Mouse (Mus musculus) CH12.LX (cell line): ENCODE results near the gene Prkag2. TPM values are rescaled to one million over a fixed set of nuclear protein-coding genes. Genes with fewer than 3 reads are reported as not detected.

Source experiments
- DNase-seq: peaks from one replicate; pipeline ENCODE4 v3.0.0-alpha.2; 2013; ENCODE audit errors: extremely low read depth
- H3K27ac ChIP-seq: 2 replicates; pipeline ENCODE4 v1.5.1; 2012; ENCODE audit warnings: low read depth, mild to moderate bottlenecking, control low read depth, moderate library complexity; ENCODE audit not compliant: insufficient read depth
- H3K27me3 ChIP-seq: replicated peaks from 2 replicates; pipeline ENCODE3; 2012; ENCODE audit warnings: inconsistent platforms
- H3K36me3 ChIP-seq, 2 experiments: replicated peaks in 1 of 2; 2 replicates each; pipeline versions ENCODE3 to v1.6.1; 2012; ENCODE audit warnings: inconsistent platforms in 1 of 2, low read length in 1 of 2, mild to moderate bottlenecking in 1 of 2, mixed read lengths in 1 of 2, moderate library complexity in 1 of 2; ENCODE audit not compliant: control insufficient read depth in 1 of 2, insufficient read depth in 1 of 2
- H3K4me1 ChIP-seq, 2 experiments: 2 replicates each; pipeline ENCODE4 v1.6.1; 2012; ENCODE audit warnings: inconsistent platforms in 1 of 2, moderate library complexity in 1 of 2; ENCODE audit not compliant: insufficient read depth in 2 of 2, control insufficient read depth in 1 of 2
- H3K4me2 ChIP-seq: 2 replicates; pipeline ENCODE4 v1.6.1; 2012; ENCODE audit warnings: low read depth, mild to moderate bottlenecking, control low read depth; ENCODE audit not compliant: poor library complexity, insufficient read depth, severe bottlenecking
- H3K4me3 ChIP-seq, 3 experiments: fragments of 150-350 bp in 1 of 3; sonication (generic) in 1 of 3; replicated peaks in 1 of 3; 2 replicates each; pipeline versions ENCODE3 to v1.5.1; 2011 to 2012; ENCODE audit warnings: low read depth in 2 of 3, low read length in 2 of 3, mild to moderate bottlenecking in 2 of 3, moderate library complexity in 2 of 3, control low read depth in 1 of 3, improper control_type of control experiment in 1 of 3, inconsistent platforms in 1 of 3, mixed read lengths in 1 of 3; ENCODE audit not compliant: poor library complexity in 1 of 3
- H3K79me2 ChIP-seq: replicated peaks from 2 replicates; pipeline ENCODE4 v1.6.1; 2012; ENCODE audit warnings: mild to moderate bottlenecking, moderate library complexity; ENCODE audit not compliant: control insufficient read depth, poor library complexity, insufficient read depth, severe bottlenecking; ENCODE audit errors: extremely low read depth
- H3K9ac ChIP-seq: 2 replicates; pipeline ENCODE4 v1.6.1; 2012; ENCODE audit warnings: low read depth, mild to moderate bottlenecking, control low read depth, moderate library complexity; ENCODE audit not compliant: insufficient read depth
- H3K9me3 ChIP-seq: replicated peaks from 2 replicates; pipeline ENCODE3; 2012; ENCODE audit warnings: low read length, inconsistent platforms, mixed read lengths
- CHD1 ChIP-seq: IDR thresholded peaks from 2 replicates; pipeline ENCODE4 v1.6.1; 2012; ENCODE audit warnings: low read depth, low read length, improper control_type of control experiment, inconsistent platforms
- E2F4 ChIP-seq: IDR thresholded peaks from 2 replicates; pipeline ENCODE4 v1.6.1; 2011; ENCODE audit warnings: low read depth, low read length, improper control_type of control experiment; ENCODE audit not compliant: insufficient replicate concordance
- EP300 ChIP-seq: IDR thresholded peaks from 2 replicates; pipeline ENCODE4 v1.6.1; 2011; ENCODE audit warnings: low read length, improper control_type of control experiment
- GABPA ChIP-seq: IDR thresholded peaks from 2 replicates; pipeline ENCODE4 v1.6.1; 2012; ENCODE audit warnings: low read depth, low read length, improper control_type of control experiment, inconsistent platforms; ENCODE audit not compliant: insufficient replicate concordance
- JUND ChIP-seq: conservative IDR thresholded peaks from 2 replicates; pipeline ENCODE4 v1.6.1; 2011; ENCODE audit warnings: low read depth, low read length, improper control_type of control experiment
- MAZ ChIP-seq: IDR thresholded peaks from 2 replicates; pipeline ENCODE4 v1.6.1; 2012; ENCODE audit warnings: low read depth, mild to moderate bottlenecking, inconsistent platforms, low read length, improper control_type of control experiment, moderate library complexity
- MEF2A ChIP-seq: IDR thresholded peaks from 2 replicates; pipeline ENCODE4 v1.6.1; 2014; ENCODE audit warnings: low read depth, mild to moderate bottlenecking, inconsistent platforms, low read length, improper control_type of control experiment, borderline replicate concordance
- MXI1 ChIP-seq: IDR thresholded peaks from 2 replicates; pipeline ENCODE4 v1.6.1; 2011; ENCODE audit warnings: mild to moderate bottlenecking, low read depth, low read length, improper control_type of control experiment
- NELFE ChIP-seq: IDR thresholded peaks from 2 replicates; pipeline ENCODE4 v1.6.1; 2011; ENCODE audit warnings: low read depth, low read length, improper control_type of control experiment
- NRF1 ChIP-seq: IDR thresholded peaks from 2 replicates; pipeline ENCODE4 v1.6.1; 2014; ENCODE audit warnings: low read depth, mild to moderate bottlenecking, inconsistent platforms, low read length, improper control_type of control experiment, moderate library complexity
- POLR2A ChIP-seq: IDR thresholded peaks from 2 replicates; pipeline ENCODE4 v1.6.1; 2011; ENCODE audit warnings: low read depth, mild to moderate bottlenecking, improper control_type of control experiment, low read length
- RAD21 ChIP-seq: IDR thresholded peaks from 2 replicates; pipeline ENCODE4 v1.6.1; 2011; ENCODE audit warnings: low read depth, mild to moderate bottlenecking, low read length, improper control_type of control experiment, moderate library complexity
- RCOR1 ChIP-seq: conservative IDR thresholded peaks from 2 replicates; pipeline ENCODE4 v1.6.1; 2012; ENCODE audit warnings: low read depth, mild to moderate bottlenecking, inconsistent platforms, low read length, improper control_type of control experiment
- SIN3A ChIP-seq: IDR thresholded peaks from 2 replicates; pipeline ENCODE4 v1.6.1; 2012; ENCODE audit warnings: low read length, improper control_type of control experiment, inconsistent platforms
- TBP ChIP-seq: conservative IDR thresholded peaks from 2 replicates; pipeline ENCODE4 v1.6.1; 2011; ENCODE audit warnings: low read depth, low read length, improper control_type of control experiment
- TCF12 ChIP-seq: IDR thresholded peaks from 2 replicates; pipeline ENCODE4 v1.6.1; 2014; ENCODE audit warnings: low read depth, mild to moderate bottlenecking, inconsistent platforms, low read length, improper control_type of control experiment
- USF1 ChIP-seq: IDR thresholded peaks from 2 replicates; pipeline ENCODE4 v1.6.1; 2014; ENCODE audit warnings: low read depth, mild to moderate bottlenecking, inconsistent platforms, low read length, improper control_type of control experiment
- USF2 ChIP-seq: conservative IDR thresholded peaks from 2 replicates; pipeline ENCODE4 v1.6.1; 2011; ENCODE audit warnings: low read depth, low read length, improper control_type of control experiment
- ZC3H11A ChIP-seq: IDR thresholded peaks from 2 replicates; pipeline ENCODE4 v1.6.1; 2012; ENCODE audit warnings: low read depth, mild to moderate bottlenecking, inconsistent platforms, low read length, improper control_type of control experiment
- ZMIZ1 ChIP-seq: IDR thresholded peaks from 2 replicates; pipeline ENCODE4 v1.6.1; 2012; ENCODE audit warnings: low read depth, mild to moderate bottlenecking, inconsistent platforms, low read length, improper control_type of control experiment
- dilution Hi-C: fragments of 300-500 bp; cut with MboI; formaldehyde crosslinking; loops from 2 replicates; pipeline ENCODE4 v1.14.3; 2020; ENCODE audit warnings: low sequenced_read_pairs; ENCODE audit not compliant: extremely low pct_unique_long_range_greater_than_20kb, extremely low pct_ligation_motif_present
- in situ Hi-C: fragments of 300-500 bp; cut with MboI; formaldehyde crosslinking; loops from 3 replicates; pipeline ENCODE4 v1.14.3; 2019; ENCODE audit warnings: low sequenced_read_pairs, low pct_ligation_motif_present, low pct_unique_long_range_greater_than_20kb, mixed read lengths
- polyA plus RNA-seq: library from polyadenylated mRNA; unstranded; fragments of >175 nt; gene quantifications from 2 replicates; pipeline ENCODE4 v1.2.1, GENCODE M21; 2012; ENCODE audit warnings: low read depth; ENCODE audit not compliant: insufficient read length
- total RNA-seq, 2 experiments: library from RNA; depleted of rRNA; stranded (reverse); fragments of 300-350 nt in 1 of 2; fragments of >200 nt in 1 of 2; gene quantifications; 2 replicates each; pipeline ENCODE4 v1.2.3; 2012 to 2014

Gene Prkag2
- total and polyA plus RNA-seq, 3 experiments, result 4.6 to 21.2 (median 8.8) TPM

DNA sequence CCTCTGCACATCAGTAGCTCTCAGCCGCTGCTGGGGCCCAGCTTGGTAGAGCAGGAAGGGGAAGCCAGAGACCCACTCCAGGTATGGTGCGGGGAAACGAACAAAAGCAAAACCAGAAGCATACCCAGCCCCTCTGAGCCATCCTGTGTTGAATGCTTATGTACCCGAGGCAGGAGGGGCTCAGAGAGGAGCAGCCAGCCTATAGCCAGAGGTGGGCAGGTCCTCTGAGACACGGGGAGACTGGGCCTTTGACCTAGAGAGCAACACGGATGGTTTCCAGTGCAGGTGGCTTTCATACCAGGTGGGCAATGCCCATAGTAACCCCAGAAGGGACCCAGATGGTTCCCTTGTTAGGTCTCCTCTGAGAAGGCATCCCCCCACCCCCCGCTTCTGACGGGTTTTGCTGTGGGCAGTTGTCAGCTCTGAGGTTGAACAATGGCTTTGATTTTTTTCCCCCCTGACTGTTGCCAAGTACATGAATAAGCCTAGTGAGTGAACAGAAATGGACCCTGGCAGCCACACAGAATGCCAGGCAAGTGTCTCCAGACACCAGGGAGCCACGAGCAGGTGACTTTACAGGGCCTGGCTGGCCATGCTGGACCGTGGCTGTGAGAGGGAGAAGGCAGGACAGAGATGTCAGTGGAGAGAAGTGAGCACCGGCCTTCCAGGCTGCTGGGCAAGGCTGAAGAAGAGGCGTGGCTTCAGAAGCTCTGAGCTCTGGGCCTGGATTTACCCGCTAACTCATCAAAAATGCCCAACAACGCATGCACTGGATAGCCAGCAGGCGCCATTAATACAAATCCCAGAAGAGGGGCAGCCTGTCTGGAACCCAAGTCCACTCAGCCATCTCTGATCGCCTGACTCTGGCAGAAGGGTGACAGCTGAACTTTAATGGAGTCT lies 147.3 kb downstream of the Prkag2 start:
- no peaks in the 10 kb centered on the region for H3K4me1 ChIP-seq
- dilution Hi-C loops, result no loop called here
- no peaks in the 10 kb centered on the region for H3K9me3 ChIP-seq
- H3K27me3 ChIP-seq, result no peaks in the 10 kb centered on the region
- H3K36me3 ChIP-seq, result no peaks in the 10 kb centered on the region
- no peak overlapping the region for H3K27ac ChIP-seq
- TF ChIP-seq MEF2A (no peak), USF1 (no peak), JUND (no peak), RCOR1 (no peak), RAD21 (no peak), USF2 (no peak), TBP (no peak), GABPA (no peak), MAZ (no peak), POLR2A (no peak), E2F4 (no peak), ZMIZ1 (no peak), ZC3H11A (no peak), TCF12 (no peak), CHD1 (no peak), EP300 (no peak), MXI1 (no peak)
- TF ChIP-seq, all 38 proteins: peak for 0
- Histone ChIP-seq H3K4me2 (no peak overlapping the region), H3K9ac (no peak overlapping the region), H3K4me3 (no peak overlapping the region), H3K79me2 (no peaks in the 10 kb centered on the region)
- in situ Hi-C loops, result no loop called here
- no peak for DNase-seq

DNA sequence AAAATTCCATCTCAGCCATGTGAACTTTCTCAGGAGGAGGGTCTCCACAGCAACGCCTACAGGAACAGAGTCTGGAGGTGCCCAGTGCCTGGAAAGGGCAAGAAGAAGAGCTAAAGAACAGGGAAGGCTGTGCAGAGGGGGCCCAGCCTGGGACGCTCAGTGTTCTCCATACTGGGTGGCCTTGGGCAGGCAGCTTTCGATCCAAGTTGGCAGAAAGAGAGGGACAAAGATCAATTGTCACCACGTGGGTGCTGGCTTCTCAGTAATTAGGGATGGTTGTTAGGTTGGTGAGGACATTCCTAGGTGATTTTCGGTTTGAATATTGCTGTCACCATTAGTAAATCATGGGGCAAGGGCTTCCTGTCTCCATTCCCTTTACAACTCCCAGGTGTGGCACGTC lies 148.2 kb downstream of the Prkag2 start:
- Histone ChIP-seq H3K27me3 (no peaks in the 10 kb centered on the region), H3K79me2 (no peaks in the 10 kb centered on the region), H3K4me3 (no peak overlapping the region)

More for the DNA sequence above, 148.2 kb downstream of the Prkag2 start:
- dilution Hi-C loops, result no loop called here
- no peaks in the 10 kb centered on the region for H3K9me3 ChIP-seq
- no peaks in the 10 kb centered on the region for H3K4me1 ChIP-seq
- no peak overlapping the region for H3K4me2 ChIP-seq
- no peak overlapping the region for H3K27ac ChIP-seq
- DNase-seq, result no peak
- in situ Hi-C loops, result no loop called here
- H3K9ac ChIP-seq, result no peak overlapping the region
- peaks cover 0 to under 1% of the 10 kb centered on the region in 2 experiments for H3K36me3 ChIP-seq
- TF ChIP-seq TBP (no peak), NELFE (no peak), NRF1 (no peak), MEF2A (no peak), GABPA (no peak), CHD1 (no peak), SIN3A (no peak), ZMIZ1 (no peak)
